Mouse (Mus musculus) heart, embryonic 11.5 days (tissue): ENCODE data around the gene Ncor2. TPM values are rescaled to one million over a fixed set of nuclear protein-coding genes. Genes with fewer than 3 reads are reported as not detected.

Experiments used
- ATAC-seq: fragments of 200-750 bp; cut with Nextera tagmentation; replicated peaks from 2 replicates; pipeline ENCODE4 v1.8.0; 2017; ENCODE audit warnings: moderate library complexity; ENCODE audit not compliant: insufficient number of reproducible peaks, low FRiP score, low TSS enrichment
- H3K27ac ChIP-seq: fragments of 300-500 bp; sonication (generic); 2 replicates; pipeline ENCODE4 v1.5.1; 2014; ENCODE audit warnings: mild to moderate bottlenecking, low read depth, low read length
- H3K27me3 ChIP-seq: fragments of 300-500 bp; sonication (generic); 2 replicates; pipeline ENCODE4 v1.6.1; 2014; ENCODE audit warnings: mild to moderate bottlenecking, low read length, mixed read lengths; ENCODE audit not compliant: control insufficient read depth, insufficient read depth
- H3K36me3 ChIP-seq: fragments of 300-500 bp; sonication (generic); 2 replicates; pipeline ENCODE4 v1.6.1; 2014; ENCODE audit warnings: mild to moderate bottlenecking, low read length, moderate library complexity, mixed read lengths; ENCODE audit not compliant: control insufficient read depth, insufficient read depth
- H3K4me1 ChIP-seq: fragments of 300-500 bp; sonication (generic); 2 replicates; pipeline ENCODE4 v1.6.1; 2014; ENCODE audit warnings: low read length; ENCODE audit not compliant: control insufficient read depth, insufficient read depth
- H3K4me2 ChIP-seq: fragments of 300-500 bp; sonication (generic); 2 replicates; pipeline ENCODE4 v1.6.1; 2014; ENCODE audit warnings: mild to moderate bottlenecking, moderate library complexity
- H3K4me3 ChIP-seq: fragments of 300-500 bp; sonication (generic); 2 replicates; pipeline ENCODE4 v1.5.1; 2014; ENCODE audit warnings: low read depth, low read length
- H3K9ac ChIP-seq: fragments of 300-500 bp; sonication (generic); 2 replicates; pipeline ENCODE4 v1.6.1; 2014; ENCODE audit warnings: mild to moderate bottlenecking, low read depth, low read length, moderate library complexity
- H3K9me3 ChIP-seq: fragments of 300-500 bp; sonication (generic); replicated peaks from 2 replicates; pipeline ENCODE4 v1.6.1; 2016; ENCODE audit warnings: low read length; ENCODE audit not compliant: control insufficient read depth
- WGBS: fragments of 180-500 bp; shearing (Covaris S2); extraction: QIAGEN DNeasy Blood & Tissue Kit; methylation state at CpG from one replicate; pipeline ENCODE4 v1.1.7; 2014; ENCODE audit not compliant: insufficient replicate concordance; 5-methylcytosine and 5-hydroxymethylcytosine counted together
- polyA plus RNA-seq: library from polyadenylated mRNA; unstranded; fragments of >200 nt; fragmentation: Nextera tagmentation; extraction: Ambion mirVana; gene quantifications from 2 replicates; pipeline ENCODE4 v1.2.1, GENCODE M21; 2014

Ncor2 gene
- polyA plus RNA-seq, 1 experiment from 2014 or later, result 18.8 TPM

GRCm38 (mm10) chr5:125040128-125040584 lies 138.9 kb downstream of the Ncor2 start:
- peaks cover 35% of the 10 kb centered on the region for H3K36me3 ChIP-seq
- H3K27me3 ChIP-seq, result no peaks in the 10 kb centered on the region
- no peak overlapping the region for H3K4me3 ChIP-seq
- WGBS, result 76% methylated on average over 5 of the region's 5 CpGs
- H3K4me1 ChIP-seq, result 0 out of 2 replicates have a peak, but pooled peaks cover 10% of the 10 kb centered on the region
- ATAC-seq, result no peak
- H3K9ac ChIP-seq, result no peak overlapping the region
- no peaks in the 10 kb centered on the region for H3K9me3 ChIP-seq
- H3K27ac ChIP-seq, result no peak overlapping the region
- no peak overlapping the region for H3K4me2 ChIP-seq

GRCm38 (mm10) chr5:125039377-125040027 lies 139.5 kb downstream of the Ncor2 start:
- ATAC-seq, result no peak
- H3K27me3 ChIP-seq, result no peaks in the 10 kb centered on the region
- no peak overlapping the region for H3K9ac ChIP-seq
- H3K4me3 ChIP-seq, result no peak overlapping the region
- H3K4me2 ChIP-seq, result no peak overlapping the region
- H3K36me3 ChIP-seq, result peaks cover 38% of the 10 kb centered on the region
- H3K4me1 ChIP-seq, result 0 out of 2 replicates have a peak, but pooled peaks cover 10% of the 10 kb centered on the region
- no peaks in the 10 kb centered on the region for H3K9me3 ChIP-seq
- WGBS, result 88% methylated on average over 8 of the region's 8 CpGs
- no peak overlapping the region for H3K27ac ChIP-seq

- ATAC-seq, result no peak
- H3K27me3 ChIP-seq, result no peaks in the 10 kb centered on the region
- 80% methylated on average over 8 of the region's 8 CpGs for WGBS
- H3K9ac ChIP-seq, result no peak overlapping the region
- no peak overlapping the region for H3K4me3 ChIP-seq
- no peak overlapping the region for H3K27ac ChIP-seq
- 0 out of 2 replicates have a peak, but pooled peaks cover 5% of the 10 kb centered on the region for H3K4me1 ChIP-seq
- H3K9me3 ChIP-seq, result no peaks in the 10 kb centered on the region
- H3K4me2 ChIP-seq, result no peak overlapping the region
- H3K36me3 ChIP-seq, result peaks cover 53% of the 10 kb centered on the region
Measured at GRCm38 (mm10) chr5:125036483-125036882, 142.5 kb downstream of the Ncor2 start.

GRCm38 (mm10) chr5:125028911-125029310 lies 150.1 kb downstream of the Ncor2 start:
- Histone ChIP-seq H3K27ac (no peak overlapping the region), H3K9ac (no peak overlapping the region), H3K4me1 (no peaks in the 10 kb centered on the region), H3K9me3 (no peaks in the 10 kb centered on the region), H3K4me2 (no peak overlapping the region), H3K4me3 (no peak overlapping the region), H3K36me3 (peaks cover 67% of the 10 kb centered on the region), H3K27me3 (no peaks in the 10 kb centered on the region)
- 0 out of 2 replicates have a peak, but pooled peaks have one; percentile 10 for ATAC-seq
- 94% methylated on average over 20 of the region's 20 CpGs for WGBS

- Histone ChIP-seq H3K4me2 (no peak overlapping the region), H3K9me3 (no peaks in the 10 kb centered on the region), H3K9ac (no peak overlapping the region), H3K4me1 (no peaks in the 10 kb centered on the region), H3K36me3 (peaks cover 70% of the 10 kb centered on the region), H3K27ac (no peak overlapping the region), H3K4me3 (no peak overlapping the region), H3K27me3 (no peaks in the 10 kb centered on the region)
- WGBS, result 92% methylated on average over 15 of the region's 15 CpGs
- ATAC-seq, result 0 out of 2 replicates have a peak, but pooled peaks have one; percentile 8
Measured at GRCm38 (mm10) chr5:125028371-125028770, 150.6 kb downstream of the Ncor2 start.

GRCm38 (mm10) chr5:125024002-125024401 lies 155.0 kb downstream of the Ncor2 start:
- H3K36me3 ChIP-seq, result peaks cover 52% of the 10 kb centered on the region
- WGBS, result 87% methylated on average over 14 of the region's 14 CpGs
- no peak for ATAC-seq
- H3K4me3 ChIP-seq, result no peak overlapping the region
- no peak overlapping the region for H3K27ac ChIP-seq
- H3K9me3 ChIP-seq, result no peaks in the 10 kb centered on the region
- no peak overlapping the region for H3K4me2 ChIP-seq
- H3K9ac ChIP-seq, result no peak overlapping the region
- no peaks in the 10 kb centered on the region for H3K4me1 ChIP-seq
- no peaks in the 10 kb centered on the region for H3K27me3 ChIP-seq

- H3K27ac ChIP-seq, result no peak overlapping the region
- no peak overlapping the region for H3K4me3 ChIP-seq
- H3K4me1 ChIP-seq, result no peaks in the 10 kb centered on the region
- no peak overlapping the region for H3K9ac ChIP-seq
- no peak for ATAC-seq
- H3K27me3 ChIP-seq, result no peaks in the 10 kb centered on the region
- 82% methylated on average over 11 of the region's 11 CpGs for WGBS
- no peak overlapping the region for H3K4me2 ChIP-seq
- H3K9me3 ChIP-seq, result no peaks in the 10 kb centered on the region
- H3K36me3 ChIP-seq, result peaks cover 56% of the 10 kb centered on the region
Measured at GRCm38 (mm10) chr5:125021298-125021697, 157.7 kb downstream of the Ncor2 start.

- no peak overlapping the region for H3K4me3 ChIP-seq
- H3K36me3 ChIP-seq, result peaks cover 47% of the 10 kb centered on the region
- no peaks in the 10 kb centered on the region for H3K9me3 ChIP-seq
- H3K27ac ChIP-seq, result no peak overlapping the region
- no peaks in the 10 kb centered on the region for H3K27me3 ChIP-seq
- no peak overlapping the region for H3K4me2 ChIP-seq
- H3K9ac ChIP-seq, result no peak overlapping the region
- 55% methylated on average over 5 of the region's 5 CpGs for WGBS
- no peaks in the 10 kb centered on the region for H3K4me1 ChIP-seq
- no peak for ATAC-seq
Measured at GRCm38 (mm10) chr5:125019099-125019498, 159.9 kb downstream of the Ncor2 start.

GRCm38 (mm10) chr5:125017332-125017731 lies 161.7 kb downstream of the Ncor2 start:
- Histone ChIP-seq H3K4me2 (no peak overlapping the region), H3K4me3 (no peak overlapping the region), H3K4me1 (no peaks in the 10 kb centered on the region), H3K9ac (no peak overlapping the region), H3K27me3 (no peaks in the 10 kb centered on the region), H3K9me3 (no peaks in the 10 kb centered on the region), H3K27ac (no peak overlapping the region), H3K36me3 (peaks cover 31% of the 10 kb centered on the region)
- 84% methylated on average over 15 of the region's 15 CpGs for WGBS
- no peak for ATAC-seq
